Mouse (Mus musculus) forebrain, embryonic 16.5 days (tissue): ENCODE measurements around the gene Lrrc4. TPM values are rescaled to one million over a fixed set of nuclear protein-coding genes. Genes with fewer than 3 reads are reported as not detected.

Experiments used
- ATAC-seq: fragments of 200-750 bp; cut with Nextera tagmentation; 2 replicates; pipeline ENCODE4 v1.8.0; 2017; ENCODE audit warnings: mild to moderate bottlenecking, moderate library complexity
- H3K27ac ChIP-seq: fragments of 300-500 bp; sonication (generic); 2 replicates; pipeline ENCODE4 v1.5.1; 2014; ENCODE audit warnings: low read length, control low read depth
- H3K27me3 ChIP-seq: fragments of 300-500 bp; sonication (generic); replicated peaks from 2 replicates; pipeline ENCODE4 v1.6.1; 2014; ENCODE audit warnings: low read length; ENCODE audit not compliant: control insufficient read depth, insufficient read depth
- H3K36me3 ChIP-seq: fragments of 300-500 bp; sonication (generic); 2 replicates; pipeline ENCODE4 v1.6.1; 2014; ENCODE audit not compliant: control insufficient read depth, insufficient read depth
- H3K4me1 ChIP-seq: fragments of 300-500 bp; sonication (generic); replicated peaks from 2 replicates; pipeline ENCODE4 v1.6.1; 2014; ENCODE audit warnings: low read length; ENCODE audit not compliant: control insufficient read depth, insufficient read depth
- H3K4me2 ChIP-seq: fragments of 300-500 bp; sonication (generic); 2 replicates; pipeline ENCODE4 v1.6.1; 2014; ENCODE audit warnings: mild to moderate bottlenecking, low read length, control low read depth
- H3K4me3 ChIP-seq: fragments of 300-500 bp; sonication (generic); replicated peaks from 2 replicates; pipeline ENCODE4 v1.5.1; 2014; ENCODE audit warnings: mild to moderate bottlenecking, low read length, control low read depth
- H3K9ac ChIP-seq: fragments of 300-500 bp; sonication (generic); replicated peaks from 2 replicates; pipeline ENCODE4 v1.6.1; 2014; ENCODE audit warnings: low read depth, low read length, control low read depth
- H3K9me3 ChIP-seq: fragments of 300-500 bp; sonication (generic); 2 replicates; pipeline ENCODE4 v1.6.1; 2016; ENCODE audit warnings: low read length; ENCODE audit not compliant: control insufficient read depth
- WGBS: fragments of 180-500 bp; shearing (Covaris S2); extraction: QIAGEN DNeasy Blood & Tissue Kit; methylation state at CpG from one replicate; pipeline ENCODE4 v1.1.7; 2014; 5-methylcytosine and 5-hydroxymethylcytosine counted together
- polyA plus RNA-seq: library from polyadenylated mRNA; unstranded; fragments of >200 nt; fragmentation: Nextera tagmentation; extraction: Ambion mirVana; gene quantifications from 2 replicates; pipeline ENCODE4 v1.2.1, GENCODE M21; 2015

Lrrc4 gene
- polyA plus RNA-seq, 1 experiment from 2014 or later: 8.4 TPM

GRCm38 (mm10) chr6:28781696-28782095 lies 49.9 kb downstream of the Lrrc4 start:
- Histone ChIP-seq H3K27me3 (no peaks in the 10 kb centered on the region), H3K4me2 (no peak overlapping the region), H3K27ac (no peak overlapping the region), H3K4me3 (no peak overlapping the region), H3K9ac (no peak overlapping the region), H3K36me3 (no peaks in the 10 kb centered on the region), H3K9me3 (no peaks in the 10 kb centered on the region), H3K4me1 (peaks cover 6% of the 10 kb centered on the region)
- WGBS: 69% methylated on average over 3 of the region's 3 CpGs
- ATAC-seq: peak; percentile 57; the same call in 1 of the 2 replicates

GRCm38 (mm10) chr6:28771331-28771730 lies 60.2 kb downstream of the Lrrc4 start:
- H3K27me3 ChIP-seq: no peaks in the 10 kb centered on the region
- H3K36me3 ChIP-seq: no peaks in the 10 kb centered on the region
- 11% methylated on average over 2 of the region's 2 CpGs for WGBS
- ATAC-seq: no peak
- no peak overlapping the region for H3K4me2 ChIP-seq
- H3K4me3 ChIP-seq: no peak overlapping the region
- H3K27ac ChIP-seq: no peak overlapping the region
- 0 out of 2 replicates have a peak, but pooled peaks cover 2% of the 10 kb centered on the region for H3K4me1 ChIP-seq
- H3K9ac ChIP-seq: no peak overlapping the region
- no peaks in the 10 kb centered on the region for H3K9me3 ChIP-seq

GRCm38 (mm10) chr6:28767891-28768481 lies 63.6 kb downstream of the Lrrc4 start:
- no peak overlapping the region for H3K9ac ChIP-seq
- H3K27ac ChIP-seq: no peak overlapping the region
- no peak overlapping the region for H3K4me3 ChIP-seq
- no peaks in the 10 kb centered on the region for H3K9me3 ChIP-seq
- H3K4me2 ChIP-seq: no peak overlapping the region
- 89% methylated on average over 6 of the region's 6 CpGs for WGBS
- no peaks in the 10 kb centered on the region for H3K27me3 ChIP-seq
- H3K36me3 ChIP-seq: no peaks in the 10 kb centered on the region
- H3K4me1 ChIP-seq: 0 out of 2 replicates have a peak, but pooled peaks cover 2% of the 10 kb centered on the region
- ATAC-seq: no peak

- Histone ChIP-seq H3K4me2 (no peak overlapping the region), H3K9me3 (no peaks in the 10 kb centered on the region), H3K9ac (no peak overlapping the region), H3K4me1 (peaks cover 5% of the 10 kb centered on the region; the same call in 1 of the 2 replicates), H3K4me3 (no peak overlapping the region), H3K27ac (no peak overlapping the region), H3K27me3 (no peaks in the 10 kb centered on the region), H3K36me3 (no peaks in the 10 kb centered on the region)
- ATAC-seq: no peak
- WGBS: 76% methylated on average over 3 of the region's 3 CpGs
These were observed 64.9 kb downstream of the Lrrc4 start for GRCm38 (mm10) chr6:28766622-28767021.

GRCm38 (mm10) chr6:28762132-28762775 lies 69.3 kb downstream of the Lrrc4 start:
- Histone ChIP-seq H3K27me3 (no peaks in the 10 kb centered on the region), H3K4me1 (peaks cover 4% of the 10 kb centered on the region), H3K9me3 (no peaks in the 10 kb centered on the region), H3K36me3 (no peaks in the 10 kb centered on the region), H3K9ac (no peak overlapping the region), H3K4me3 (no peak overlapping the region), H3K4me2 (no peak overlapping the region), H3K27ac (no peak overlapping the region)
- ATAC-seq: peak; percentile 21; the same call in 1 of the 2 replicates
- 6% methylated on average over 5 of the region's 5 CpGs for WGBS

GRCm38 (mm10) chr6:28761728-28762127 lies 69.8 kb downstream of the Lrrc4 start:
- Histone ChIP-seq H3K9ac (no peak overlapping the region), H3K27ac (no peak overlapping the region), H3K4me3 (no peak overlapping the region), H3K9me3 (no peaks in the 10 kb centered on the region), H3K36me3 (no peaks in the 10 kb centered on the region), H3K27me3 (no peaks in the 10 kb centered on the region), H3K4me1 (peaks cover 9% of the 10 kb centered on the region), H3K4me2 (no peak overlapping the region)
- WGBS: 25% methylated on average over 3 of the region's 3 CpGs
- ATAC-seq: no peak

- Histone ChIP-seq H3K4me1 (peaks cover 30% of the 10 kb centered on the region), H3K9me3 (no peaks in the 10 kb centered on the region), H3K27me3 (no peaks in the 10 kb centered on the region), H3K36me3 (no peaks in the 10 kb centered on the region), H3K9ac (no peak overlapping the region), H3K27ac (no peak overlapping the region), H3K4me2 (no peak overlapping the region), H3K4me3 (no peak overlapping the region)
- WGBS: 84% methylated on average over 4 of the region's 4 CpGs
- no peak for ATAC-seq
These were observed 73.3 kb downstream of the Lrrc4 start for GRCm38 (mm10) chr6:28758293-28758692.

- Histone ChIP-seq H3K9ac (0 out of 2 replicates have a peak overlapping the region, but pooled peaks have one; percentile 11), H3K27me3 (no peaks in the 10 kb centered on the region), H3K4me3 (no peak overlapping the region), H3K4me1 (peaks cover 40% of the 10 kb centered on the region), H3K36me3 (no peaks in the 10 kb centered on the region), H3K4me2 (no peak overlapping the region), H3K27ac (peak overlapping the region; percentile 48), H3K9me3 (no peaks in the 10 kb centered on the region)
- peak; percentile 73 for ATAC-seq
- 7% methylated on average over 10 of the region's 10 CpGs for WGBS
These were observed 75.1 kb downstream of the Lrrc4 start for GRCm38 (mm10) chr6:28756306-28757018.

GRCm38 (mm10) chr6:28754127-28754898 lies 77.2 kb downstream of the Lrrc4 start:
- H3K36me3 ChIP-seq: no peaks in the 10 kb centered on the region
- no peak overlapping the region for H3K4me3 ChIP-seq
- H3K4me1 ChIP-seq: peaks cover 49% of the 10 kb centered on the region
- H3K9me3 ChIP-seq: no peaks in the 10 kb centered on the region
- H3K27ac ChIP-seq: peak overlapping the region; percentile 68
- no peak overlapping the region for H3K4me2 ChIP-seq
- peak; percentile 18; the same call in 1 of the 2 replicates for ATAC-seq
- H3K27me3 ChIP-seq: no peaks in the 10 kb centered on the region
- no peak overlapping the region for H3K9ac ChIP-seq
- 70% methylated on average over 6 of the region's 6 CpGs for WGBS
